Comparison of ENCODE assay signal across 21 mouse cellular contexts in the genomic region with DNA sequence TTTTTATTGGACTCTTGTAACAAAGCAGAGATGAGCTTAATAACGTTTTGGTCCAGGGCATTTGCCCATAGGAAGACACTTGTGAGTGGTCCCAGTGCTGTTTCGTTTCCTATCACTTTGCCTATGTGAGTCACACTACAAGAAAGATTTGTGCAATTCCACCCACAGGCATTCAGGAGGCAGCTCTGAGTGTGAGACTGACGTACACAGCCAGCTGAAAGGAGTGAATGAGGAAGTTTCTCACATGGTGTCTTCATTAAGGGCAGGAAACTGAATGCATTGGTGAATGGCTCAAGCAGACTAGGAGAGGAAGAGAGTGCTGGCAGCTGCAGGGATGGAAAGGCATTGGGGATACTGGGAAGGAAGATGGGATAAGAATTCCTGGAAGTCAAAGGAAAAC.
DNase-seq lines count a peak whose midpoint lies in the region; ATAC-seq lines count a peak whose summit lies in the region.
"Had no signal": no experiment of that assay in that cellular context is flagged by ENCODE, and none has a peak within 500 bp of the region (broad histone marks: within the 10 kb centered on the region; RNA-seq: fewer than 3 reads in every experiment).

No protein-coding gene starts in this region.

- no peak for DNase-seq in frontal cortex, postnatal 14 days (ENCODE audit: low spot score in 2 of 2)
- DNase-seq in 416B (ENCODE audit: low read depth) (peak; percentile 14), NIH3T3 (ENCODE audit: low read depth) (peak; percentile 13)
- no peak for DNase-seq in gastrocnemius, adult 18-20 months (ENCODE audit: low spot score)
- DNase-seq in layer of hippocampus, postnatal 10 days (ENCODE audit: low spot score in 2 of 2): no peak
- no peak for DNase-seq in spleen, adult 12 weeks (ENCODE audit: low spot score)
- DNase-seq: adrenal gland, postnatal 14 days; cerebellum, adult 2 months; cerebellum, postnatal 25 days; embryo, embryonic 11 days; heart, postnatal 14 days; kidney, adult 11 months; kidney, postnatal 36 days; lung, postnatal 4 days; midbrain, embryonic 14.5 days; retina, postnatal 1 day; thymus, adult 2 months had no signal

- peak; percentile 80 for ATAC-seq in frontal cortex, adult (ENCODE audit: low TSS enrichment)
- ATAC-seq in hematopoietic stem cell, adult 5-6 weeks (replicated peaks in 1 of 2; ENCODE audit: insufficient read depth in 1 of 2, low FRiP score in 2 of 2, low TSS enrichment in 1 of 2, low read depth in 1 of 2, poor library complexity in 2 of 2, severe bottlenecking in 2 of 2): peak; percentile 84 to 93
- ATAC-seq: CD4-positive, CD25-positive, alpha-beta regulatory T cell, adult 4 months; forebrain, embryonic 14.5 days had no signal

Comparison
In these comparisons a context has a peak if more than half of its experiments do, and no peak if none do; other contexts are left out.
1. DNase-seq: peak in 416B (single experiment) and NIH3T3 (single experiment); none in frontal cortex, postnatal 14 days (0 of 2), gastrocnemius, adult 18-20 months (single experiment), layer of hippocampus, postnatal 10 days (0 of 2) and spleen, adult 12 weeks (single experiment).